Mouse (Mus musculus): ENCODE results near the gene Snx27. TPM values are rescaled to one million over a fixed set of nuclear protein-coding genes. Genes with fewer than 3 reads are reported as not detected.

Snx27 gene
- polyA plus RNA-seq, 1 experiment from 2014 or later = 71.8 TPM

DNA sequence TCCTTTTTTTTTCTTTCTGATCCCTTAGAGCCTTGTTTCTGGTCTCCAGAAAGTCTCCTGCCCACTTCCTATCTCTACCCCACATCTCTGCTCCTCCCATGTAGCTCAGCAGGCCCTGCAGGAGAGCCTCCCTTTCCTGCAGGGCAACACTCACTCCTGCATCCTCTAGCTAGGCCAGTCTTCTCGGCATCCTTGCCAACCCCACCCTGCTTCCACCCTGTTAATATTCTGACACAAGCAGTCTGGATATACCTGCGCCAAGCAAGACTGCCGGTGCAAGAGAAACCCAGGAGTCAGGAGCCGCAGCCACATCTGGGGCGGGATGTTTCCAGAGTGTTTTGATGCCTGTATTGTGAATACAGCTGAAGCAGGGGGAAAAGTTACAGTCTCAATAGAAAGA lies 29.3 kb upstream of the Snx27 start:
- WGBS = 79% methylated on average over 5 of the region's 5 CpGs
- Histone ChIP-seq H3K4me1 (ENCODE audit: control insufficient read depth, insufficient read depth, low read length) (no peaks in the 10 kb centered on the region), H3K4me3 (ENCODE audit: low read depth, low read length) (no peak overlapping the region), H3K36me3 (ENCODE audit: control insufficient read depth, insufficient read depth, low read length) (no peaks in the 10 kb centered on the region), H3K27ac (ENCODE audit: low read depth, low read length) (no peak overlapping the region), H3K9ac (replicated peaks; ENCODE audit: low read depth, low read length) (no peak overlapping the region), H3K4me2 (ENCODE audit: low read depth, low read length) (no peak overlapping the region), H3K9me3 (ENCODE audit: control insufficient read depth, low read length) (no peaks in the 10 kb centered on the region), H3K27me3 (ENCODE audit: control insufficient read depth, insufficient read depth, low read length) (no peaks in the 10 kb centered on the region)
- no peak for ATAC-seq (ENCODE audit: low read depth)

DNA sequence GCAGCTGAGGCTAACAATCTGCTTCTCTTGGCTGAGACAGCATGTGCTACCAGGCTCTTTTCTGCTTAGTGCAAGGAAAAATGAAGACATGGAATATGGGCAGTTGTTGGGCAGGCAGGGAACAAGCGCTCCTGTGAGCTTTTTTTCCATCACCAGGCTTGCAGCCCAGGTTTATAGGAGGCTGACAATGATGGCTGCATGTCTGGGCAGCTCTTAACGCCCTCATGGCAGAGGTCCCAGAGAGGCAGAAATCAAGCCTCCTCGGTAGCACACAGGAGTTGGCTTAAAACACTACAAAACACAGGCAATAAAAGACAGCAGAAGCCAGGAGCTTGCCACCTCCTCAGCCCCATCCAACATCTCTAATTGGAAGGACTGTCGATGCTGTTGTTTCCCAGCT lies 28.8 kb upstream of the Snx27 start:
- Histone ChIP-seq H3K27me3 (ENCODE audit: control insufficient read depth, insufficient read depth, low read length) (no peaks in the 10 kb centered on the region), H3K4me2 (ENCODE audit: low read depth, low read length) (no peak overlapping the region), H3K9ac (replicated peaks; ENCODE audit: low read depth, low read length) (no peak overlapping the region), H3K4me3 (ENCODE audit: low read depth, low read length) (no peak overlapping the region), H3K36me3 (ENCODE audit: control insufficient read depth, insufficient read depth, low read length) (no peaks in the 10 kb centered on the region), H3K27ac (ENCODE audit: low read depth, low read length) (no peak overlapping the region), H3K9me3 (ENCODE audit: control insufficient read depth, low read length) (no peaks in the 10 kb centered on the region), H3K4me1 (ENCODE audit: control insufficient read depth, insufficient read depth, low read length) (no peaks in the 10 kb centered on the region)
- no peak for ATAC-seq (ENCODE audit: low read depth)
- WGBS = 40% methylated on average over 4 of the region's 4 CpGs

DNA sequence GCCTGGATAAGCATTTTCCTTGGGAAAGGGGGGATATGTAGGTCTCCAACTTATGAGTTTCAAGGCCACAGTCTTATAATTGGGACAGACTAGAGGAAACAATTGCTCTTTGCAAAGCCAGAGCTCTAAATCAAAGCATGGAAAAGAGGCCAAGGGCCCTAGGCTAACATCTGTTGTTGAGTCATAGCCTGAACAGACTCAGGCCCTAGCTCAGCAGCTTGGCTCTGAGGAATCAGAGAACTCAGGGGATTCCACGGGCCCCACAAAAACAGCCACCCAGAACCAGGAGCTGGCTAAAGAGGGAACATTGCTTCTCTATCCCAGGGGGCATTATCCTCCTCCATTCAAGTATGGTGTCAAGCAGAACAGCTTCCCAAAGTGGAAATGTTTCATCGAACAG lies 28.1 kb upstream of the Snx27 start:
- H3K36me3 ChIP-seq (ENCODE audit: control insufficient read depth, insufficient read depth, low read length) = no peaks in the 10 kb centered on the region
- H3K4me1 ChIP-seq (ENCODE audit: control insufficient read depth, insufficient read depth, low read length) = no peaks in the 10 kb centered on the region
- 76% methylated on average over 2 of the region's 2 CpGs for WGBS
- H3K27ac ChIP-seq (ENCODE audit: low read depth, low read length) = no peak overlapping the region
- no peak for ATAC-seq (ENCODE audit: low read depth)
- no peaks in the 10 kb centered on the region for H3K27me3 ChIP-seq (ENCODE audit: control insufficient read depth, insufficient read depth, low read length)
- H3K4me3 ChIP-seq (ENCODE audit: low read depth, low read length) = no peak overlapping the region
- H3K4me2 ChIP-seq (ENCODE audit: low read depth, low read length) = no peak overlapping the region
- H3K9me3 ChIP-seq (ENCODE audit: control insufficient read depth, low read length) = no peaks in the 10 kb centered on the region
- no peak overlapping the region for H3K9ac ChIP-seq (replicated peaks; ENCODE audit: low read depth, low read length)

DNA sequence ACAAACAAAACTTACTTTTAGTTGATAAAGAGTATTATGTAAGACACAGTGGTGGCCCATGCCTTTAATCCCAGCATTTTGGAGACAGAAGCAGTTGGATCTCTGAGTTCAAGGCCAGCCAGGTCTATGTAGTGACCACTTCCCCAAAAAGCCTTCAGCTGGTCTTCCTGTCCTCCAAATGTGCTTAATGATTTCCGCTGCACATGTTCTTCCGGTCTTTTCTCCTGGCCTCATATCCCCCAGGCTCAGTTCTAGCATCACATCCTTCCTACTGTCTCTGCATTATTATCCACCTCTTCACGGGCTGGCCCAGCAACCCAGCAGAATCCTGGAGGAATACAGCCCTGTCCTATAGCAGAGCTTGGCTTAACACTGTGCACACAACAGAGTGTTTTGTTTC lies 27.1 kb upstream of the Snx27 start:
- no peaks in the 10 kb centered on the region for H3K36me3 ChIP-seq (ENCODE audit: control insufficient read depth, insufficient read depth, low read length)
- H3K27ac ChIP-seq (ENCODE audit: low read depth, low read length) = no peak overlapping the region
- no peak overlapping the region for H3K4me3 ChIP-seq (ENCODE audit: low read depth, low read length)
- H3K4me2 ChIP-seq (ENCODE audit: low read depth, low read length) = no peak overlapping the region
- H3K9me3 ChIP-seq (ENCODE audit: control insufficient read depth, low read length) = no peaks in the 10 kb centered on the region
- H3K27me3 ChIP-seq (ENCODE audit: control insufficient read depth, insufficient read depth, low read length) = no peaks in the 10 kb centered on the region
- WGBS = 94% methylated on average over 3 of the region's 3 CpGs
- H3K9ac ChIP-seq (replicated peaks; ENCODE audit: low read depth, low read length) = no peak overlapping the region
- H3K4me1 ChIP-seq (ENCODE audit: control insufficient read depth, insufficient read depth, low read length) = no peaks in the 10 kb centered on the region
- ATAC-seq (ENCODE audit: low read depth) = no peak

DNA sequence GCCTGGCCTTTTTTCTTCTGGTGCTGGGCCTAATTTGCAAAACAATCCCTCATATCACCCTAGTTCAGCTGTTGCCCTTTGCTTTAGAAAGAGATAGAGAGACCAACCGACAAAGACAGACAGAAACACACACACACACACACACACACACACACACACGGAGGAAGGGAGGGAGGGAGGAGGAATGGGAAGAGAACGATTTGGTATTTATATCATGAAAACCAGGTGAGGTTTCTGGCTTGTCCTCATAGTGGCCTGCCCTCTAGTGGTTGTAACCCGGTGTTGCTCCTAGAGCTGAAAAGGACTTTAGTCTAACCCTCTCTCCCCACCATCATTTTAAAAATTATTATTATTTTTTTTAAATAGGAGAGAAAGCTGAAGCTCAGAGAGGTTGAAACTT lies 19.4 kb upstream of the Snx27 start:
- H3K9me3 ChIP-seq (ENCODE audit: control insufficient read depth, low read length) = no peaks in the 10 kb centered on the region
- ATAC-seq (ENCODE audit: low read depth) = peak; percentile 44; the same call in 1 of the 2 replicates
- WGBS = 8% methylated on average over 4 of the region's 4 CpGs

DNA sequence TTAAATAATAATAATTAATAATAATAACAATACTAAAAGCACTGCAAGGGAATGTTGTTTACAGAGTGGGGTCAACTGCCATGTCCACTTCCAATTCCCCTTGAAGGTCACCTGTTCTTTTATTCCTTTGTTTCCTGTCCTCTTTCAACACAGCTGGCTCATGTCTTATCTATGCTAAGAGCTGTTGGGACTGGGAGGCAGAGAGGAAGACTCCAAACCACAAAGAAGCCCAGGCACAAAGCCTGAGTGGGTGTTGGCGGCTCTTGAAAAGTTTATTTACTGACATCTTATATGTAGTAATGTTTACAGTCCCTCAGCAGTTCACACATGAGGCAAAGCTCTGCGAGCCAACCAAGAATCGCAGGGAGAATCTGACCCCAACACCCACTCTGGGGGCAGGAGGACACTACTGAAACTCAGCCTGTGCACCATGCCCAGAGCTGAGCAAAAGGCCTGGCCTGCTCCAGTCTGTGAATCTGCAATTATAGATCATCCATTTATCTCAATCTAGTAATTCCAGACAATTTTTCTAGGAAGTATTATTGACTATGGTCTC lies 14.8 kb upstream of the Snx27 start:
- WGBS = 86% methylated on average over 3 of the region's 3 CpGs
- no peaks in the 10 kb centered on the region; the same call in 1 of the 2 replicates for H3K9me3 ChIP-seq (ENCODE audit: control insufficient read depth, low read length)
- H3K36me3 ChIP-seq (ENCODE audit: control insufficient read depth, insufficient read depth, low read length) = no peaks in the 10 kb centered on the region
- no peak overlapping the region for H3K27ac ChIP-seq (ENCODE audit: low read depth, low read length)
- H3K27me3 ChIP-seq (ENCODE audit: control insufficient read depth, insufficient read depth, low read length) = no peaks in the 10 kb centered on the region
- H3K4me1 ChIP-seq (ENCODE audit: control insufficient read depth, insufficient read depth, low read length) = no peaks in the 10 kb centered on the region
- H3K4me3 ChIP-seq (ENCODE audit: low read depth, low read length) = no peak overlapping the region
- no peak overlapping the region for H3K4me2 ChIP-seq (ENCODE audit: low read depth, low read length)
- no peak overlapping the region for H3K9ac ChIP-seq (replicated peaks; ENCODE audit: low read depth, low read length)
- ATAC-seq (ENCODE audit: low read depth) = no peak

More for the DNA sequence above, 19.4 kb upstream of the Snx27 start:
- Histone ChIP-seq H3K4me3 (ENCODE audit: low read depth, low read length) (no peak overlapping the region), H3K4me1 (ENCODE audit: control insufficient read depth, insufficient read depth, low read length) (no peaks in the 10 kb centered on the region), H3K36me3 (ENCODE audit: control insufficient read depth, insufficient read depth, low read length) (no peaks in the 10 kb centered on the region), H3K27me3 (ENCODE audit: control insufficient read depth, insufficient read depth, low read length) (no peaks in the 10 kb centered on the region), H3K9ac (replicated peaks; ENCODE audit: low read depth, low read length) (no peak overlapping the region), H3K4me2 (ENCODE audit: low read depth, low read length) (no peak overlapping the region), H3K27ac (ENCODE audit: low read depth, low read length) (no peak overlapping the region)

DNA sequence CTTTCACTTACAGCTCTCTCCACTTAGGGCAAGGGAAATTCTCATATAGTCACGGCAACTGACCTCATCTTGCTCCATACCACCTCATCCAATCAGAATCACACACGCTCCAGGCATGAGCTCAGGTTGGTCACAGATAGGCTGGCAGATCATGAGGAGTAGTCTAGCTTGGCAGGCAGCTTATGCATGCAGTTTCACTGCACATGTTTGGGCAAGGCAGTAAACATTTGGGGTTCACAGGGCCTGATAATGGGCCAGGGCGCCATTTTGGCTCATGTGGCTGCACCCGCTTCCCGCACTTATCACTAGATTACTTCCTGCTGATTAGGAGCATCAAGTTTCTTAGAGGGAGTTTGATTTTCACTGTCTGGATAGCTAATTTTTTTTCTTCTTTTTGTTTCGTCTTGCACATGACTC lies 13.4 kb upstream of the Snx27 start:
- no peak overlapping the region for H3K27ac ChIP-seq (ENCODE audit: low read depth, low read length)
- H3K9ac ChIP-seq (replicated peaks; ENCODE audit: low read depth, low read length) = no peak overlapping the region
- no peaks in the 10 kb centered on the region for H3K27me3 ChIP-seq (ENCODE audit: control insufficient read depth, insufficient read depth, low read length)
- no peak overlapping the region for H3K4me3 ChIP-seq (ENCODE audit: low read depth, low read length)
- H3K9me3 ChIP-seq (ENCODE audit: control insufficient read depth, low read length) = no peaks in the 10 kb centered on the region; the same call in 1 of the 2 replicates
- H3K4me2 ChIP-seq (ENCODE audit: low read depth, low read length) = no peak overlapping the region
- 93% methylated on average over 6 of the region's 6 CpGs for WGBS
- no peaks in the 10 kb centered on the region for H3K4me1 ChIP-seq (ENCODE audit: control insufficient read depth, insufficient read depth, low read length)
- no peak for ATAC-seq (ENCODE audit: low read depth)
- no peaks in the 10 kb centered on the region for H3K36me3 ChIP-seq (ENCODE audit: control insufficient read depth, insufficient read depth, low read length)

DNA sequence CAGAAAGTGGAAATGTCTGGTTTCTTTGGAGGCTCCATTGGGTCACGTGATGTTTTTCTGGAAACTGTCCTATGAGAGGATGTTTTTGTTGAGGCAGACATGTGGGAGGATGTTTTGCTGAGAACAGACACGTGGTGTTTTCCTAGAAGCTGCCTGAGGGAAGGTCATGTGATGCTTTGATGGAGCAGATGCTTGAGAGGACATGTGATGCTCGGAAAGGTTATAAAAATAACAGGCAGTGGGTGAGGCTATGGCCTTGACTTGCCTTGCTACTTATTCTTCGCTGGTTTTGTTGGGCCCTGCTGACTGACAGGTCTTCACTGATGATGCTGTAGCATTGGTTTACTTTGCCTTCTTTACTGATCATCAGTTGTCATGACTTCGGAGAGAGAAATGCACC lies 8.6 kb upstream of the Snx27 start:
- Histone ChIP-seq H3K27ac (ENCODE audit: low read depth, low read length) (no peak overlapping the region), H3K4me3 (ENCODE audit: low read depth, low read length) (no peak overlapping the region), H3K4me2 (ENCODE audit: low read depth, low read length) (no peak overlapping the region), H3K9me3 (ENCODE audit: control insufficient read depth, low read length) (no peaks in the 10 kb centered on the region; the same call in 1 of the 2 replicates), H3K27me3 (ENCODE audit: control insufficient read depth, insufficient read depth, low read length) (no peaks in the 10 kb centered on the region), H3K9ac (replicated peaks; ENCODE audit: low read depth, low read length) (no peak overlapping the region), H3K36me3 (ENCODE audit: control insufficient read depth, insufficient read depth, low read length) (no peaks in the 10 kb centered on the region), H3K4me1 (ENCODE audit: control insufficient read depth, insufficient read depth, low read length) (no peaks in the 10 kb centered on the region)
- ATAC-seq (ENCODE audit: low read depth) = no peak
- 87% methylated on average over 5 of the region's 5 CpGs for WGBS

DNA sequence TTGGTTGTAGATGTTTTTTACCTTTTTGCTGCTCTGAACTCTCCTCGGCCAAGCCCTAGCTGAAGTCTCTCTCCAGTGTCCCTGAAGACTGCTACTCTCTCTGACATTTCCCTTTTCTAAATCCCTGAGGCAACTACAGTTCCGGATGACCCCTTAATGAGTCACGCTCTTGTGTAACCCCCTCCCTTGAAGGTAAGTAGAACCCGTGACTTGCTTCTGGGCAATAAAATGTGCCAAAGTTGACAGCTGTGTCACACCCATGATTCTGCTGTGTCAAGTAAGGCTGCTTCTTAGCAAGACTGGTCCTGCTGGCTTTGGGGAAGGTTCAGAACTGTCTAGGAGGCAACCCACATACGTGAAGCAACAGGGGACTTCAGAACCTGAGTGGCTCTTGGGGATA lies 5.4 kb upstream of the Snx27 start:
- no peak for ATAC-seq (ENCODE audit: low read depth)
- H3K4me1 ChIP-seq (ENCODE audit: control insufficient read depth, insufficient read depth, low read length) = no peaks in the 10 kb centered on the region
- no peak overlapping the region for H3K27ac ChIP-seq (ENCODE audit: low read depth, low read length)
- H3K4me3 ChIP-seq (ENCODE audit: low read depth, low read length) = no peak overlapping the region
- H3K9me3 ChIP-seq (ENCODE audit: control insufficient read depth, low read length) = no peaks in the 10 kb centered on the region; the same call in 1 of the 2 replicates
- H3K9ac ChIP-seq (replicated peaks; ENCODE audit: low read depth, low read length) = no peak overlapping the region
- 73% methylated on average over 5 of the region's 5 CpGs for WGBS
- H3K27me3 ChIP-seq (ENCODE audit: control insufficient read depth, insufficient read depth, low read length) = no peaks in the 10 kb centered on the region
- no peak overlapping the region for H3K4me2 ChIP-seq (ENCODE audit: low read depth, low read length)
- no peaks in the 10 kb centered on the region for H3K36me3 ChIP-seq (ENCODE audit: control insufficient read depth, insufficient read depth, low read length)

Measured in neural tube, embryonic 14.5 days (tissue).